In genomic region chr7:25763678-25764077, GRCm38 (mm10) we compare ENCODE assay signal across 13 mouse cellular contexts. TPM values are rescaled to one million over a fixed set of nuclear protein-coding genes. Genes with fewer than 3 reads are reported as not detected.
A peak's percentile ranks its signal among the peaks of the same experiment; 100 is the strongest.
DNase-seq lines count a peak whose midpoint lies in the region; ATAC-seq and TF ChIP-seq lines count a peak whose summit lies in the region.
"Had no signal": no experiment of that assay in that cellular context is flagged by ENCODE, and none has a peak within 500 bp of the region (broad histone marks: within the 10 kb centered on the region; RNA-seq: fewer than 3 reads in every experiment).

No protein-coding gene starts in this region.

- H3K4me2 ChIP-seq in heart, embryonic 16.5 days (ENCODE audit: low read depth, low read length): no peak overlapping the region
- H3K4me2 ChIP-seq in intestine, embryonic 16.5 days (ENCODE audit: low read depth, low read length): no peak overlapping the region
- no peak overlapping the region for H3K4me2 ChIP-seq in liver, embryonic 15.5 days
- H3K4me2 ChIP-seq: hindbrain, embryonic 12.5 days; neural tube, embryonic 12.5 days had no signal

- no peak overlapping the region for H3K9ac ChIP-seq in liver, adult 2 months (ENCODE audit: low read depth, low read length)
- H3K9ac ChIP-seq in heart, embryonic 16.5 days (ENCODE audit: low read length): no peak overlapping the region
- H3K9ac ChIP-seq in intestine, embryonic 16.5 days (ENCODE audit: low read depth, low read length): no peak overlapping the region
- H3K9ac ChIP-seq in liver, embryonic 15.5 days: no peak overlapping the region
- H3K9ac ChIP-seq: hindbrain, embryonic 12.5 days; neural tube, embryonic 12.5 days had no signal

- no peaks in the 10 kb centered on the region for H3K9me3 ChIP-seq in heart, embryonic 16.5 days (replicated peaks; ENCODE audit: control insufficient read depth, low read length)
- no peaks in the 10 kb centered on the region for H3K9me3 ChIP-seq in intestine, embryonic 16.5 days (ENCODE audit: control insufficient read depth, low read length)
- H3K9me3 ChIP-seq in liver, embryonic 15.5 days (replicated peaks): no peaks in the 10 kb centered on the region
- H3K9me3 ChIP-seq: hindbrain, embryonic 12.5 days; megakaryocyte, embryonic 14.5 days; neural tube, embryonic 12.5 days had no signal

- 75% methylated on average over 11 of the region's 11 CpGs for WGBS in liver, adult 2 months
- 52% methylated on average over 11 of the region's 11 CpGs for WGBS in heart, embryonic 16.5 days
- 65% methylated on average over 11 of the region's 11 CpGs for WGBS in intestine, embryonic 16.5 days
- 59% methylated on average over 11 of the region's 11 CpGs for WGBS in liver, embryonic 15.5 days (ENCODE audit: insufficient replicate concordance)

- no peaks in the 10 kb centered on the region for H3K36me3 ChIP-seq in liver, adult 2 months (ENCODE audit: control insufficient read depth, insufficient read depth, low read length)
- H3K36me3 ChIP-seq in heart, embryonic 16.5 days (ENCODE audit: control insufficient read depth, insufficient read depth): peaks cover 14% of the 10 kb centered on the region
- peaks cover 8% of the 10 kb centered on the region for H3K36me3 ChIP-seq in intestine, embryonic 16.5 days (ENCODE audit: control insufficient read depth, insufficient read depth, low read length)
- no peaks in the 10 kb centered on the region for H3K36me3 ChIP-seq in liver, embryonic 15.5 days (replicated peaks)

- no peak for TF ChIP-seq POLR2A in liver, adult 2 months (IDR thresholded peaks at IDR 0.05; ENCODE audit: extremely low read depth, insufficient read depth, low read length)

- no peak for ATAC-seq in heart, embryonic 16.5 days (replicated peaks; ENCODE audit: extremely low read depth, insufficient read depth, low FRiP score)
- no peak for ATAC-seq in intestine, embryonic 16.5 days
- peak; percentile 54; the same call in 1 of the 2 replicates for ATAC-seq in liver, embryonic 15.5 days (ENCODE audit: insufficient read depth)
- ATAC-seq: forebrain, embryonic 16.5 days had no signal

- H3K4me3 ChIP-seq in liver, adult 2 months (ENCODE audit: insufficient read depth, low read depth, low read length): no peak overlapping the region
- H3K4me3 ChIP-seq in heart, embryonic 16.5 days (ENCODE audit: low read length): no peak overlapping the region
- H3K4me3 ChIP-seq in intestine, embryonic 16.5 days (ENCODE audit: low read length): no peak overlapping the region
- no peak overlapping the region for H3K4me3 ChIP-seq in liver, embryonic 15.5 days (replicated peaks)
- H3K4me3 ChIP-seq: hindbrain, embryonic 12.5 days; megakaryocyte, embryonic 14.5 days; neural tube, embryonic 12.5 days had no signal

- peaks cover 2% of the 10 kb centered on the region; the same call in 1 of the 2 replicates for H3K4me1 ChIP-seq in liver, adult 2 months (ENCODE audit: control insufficient read depth, insufficient read depth, low read length)
- peaks cover 2% of the 10 kb centered on the region; the same call in 1 of the 2 replicates for H3K4me1 ChIP-seq in heart, embryonic 16.5 days (ENCODE audit: control insufficient read depth, insufficient read depth, low read length)
- no peaks in the 10 kb centered on the region for H3K4me1 ChIP-seq in intestine, embryonic 16.5 days (ENCODE audit: control insufficient read depth, insufficient read depth, low read length)
- H3K4me1 ChIP-seq in liver, embryonic 15.5 days (replicated peaks): no peaks in the 10 kb centered on the region
- H3K4me1 ChIP-seq: hindbrain, embryonic 12.5 days; neural tube, embryonic 12.5 days had no signal

- H3K27ac ChIP-seq in liver, adult 2 months (replicated peaks; ENCODE audit: insufficient read depth, low read depth, low read length): peak overlapping the region; percentile 37; the same call in 1 of the 2 replicates
- peak overlapping the region; percentile 17 for H3K27ac ChIP-seq in heart, embryonic 16.5 days (ENCODE audit: low read length)
- peak overlapping the region; percentile 42 for H3K27ac ChIP-seq in intestine, embryonic 16.5 days (ENCODE audit: low read length)
- no peak overlapping the region for H3K27ac ChIP-seq in liver, embryonic 15.5 days (replicated peaks)
- H3K27ac ChIP-seq: hindbrain, embryonic 12.5 days; neural tube, embryonic 12.5 days had no signal

- H3K79me2 ChIP-seq in liver, adult 2 months (ENCODE audit: control insufficient read depth, insufficient read depth, low read length): no peaks in the 10 kb centered on the region

- no peaks in the 10 kb centered on the region for H3K27me3 ChIP-seq in liver, adult 2 months (ENCODE audit: control insufficient read depth, insufficient read depth, low read length)
- no peaks in the 10 kb centered on the region for H3K27me3 ChIP-seq in heart, embryonic 16.5 days (ENCODE audit: control insufficient read depth, insufficient read depth, low read length)
- H3K27me3 ChIP-seq in intestine, embryonic 16.5 days (replicated peaks; ENCODE audit: control insufficient read depth, insufficient read depth, low read length): no peaks in the 10 kb centered on the region
- no peaks in the 10 kb centered on the region for H3K27me3 ChIP-seq in liver, embryonic 15.5 days
- H3K27me3 ChIP-seq: hindbrain, embryonic 12.5 days; neural tube, embryonic 12.5 days had no signal

- DNase-seq in liver, adult 2 months (ENCODE audit: extremely low read depth, low read depth, low spot score): no peak
- no peak for DNase-seq in liver
- no peak for DNase-seq in cerebellum, adult 8-10 months
- DNase-seq in T-cell, adult 2 months (ENCODE audit: low spot score): no peak
- DNase-seq: layer of hippocampus, postnatal 36 days; spleen, adult 18-20 months had no signal

- TF ChIP-seq CTCF in liver, adult 2 months (IDR thresholded peaks at IDR 0.05; ENCODE audit: low read depth, low read length): no peak

RNA-seq across cellular contexts. Expression of gene Hnrnpul1, which starts 9.1 kb away (rescaled TPM):
- 30.0 and 32.7 TPM in 2 replicates for total RNA-seq in liver, adult 2 months (2014; rRNA removed)
- polyA plus RNA-seq in liver, adult 2 months (2012; rRNA removed): 21.7 and 23.3 TPM in 2 replicates
- polyA plus RNA-seq in heart, embryonic 16.5 days (2015; fragmentation: Nextera tagmentation; extraction: Ambion mirVana): 32.3 and 34.4 TPM in 2 replicates
- polyA plus RNA-seq in intestine, embryonic 16.5 days (2015; fragmentation: Nextera tagmentation; extraction: Ambion mirVana): 33.9 and 35.7 TPM in 2 replicates
- polyA plus RNA-seq in liver, embryonic 15.5 days (2015; fragmentation: Nextera tagmentation; extraction: Ambion mirVana): 26.8 and 28.0 TPM in 2 replicates

RNA-seq across cellular contexts. Expression of gene Axl, which starts 24.8 kb away (rescaled TPM):
- total RNA-seq in liver, adult 2 months (2014; rRNA removed): 12.4 and 18.0 TPM in 2 replicates
- polyA plus RNA-seq in liver, adult 2 months (2012; rRNA removed): 6.3 and 11.4 TPM in 2 replicates
- polyA plus RNA-seq in heart, embryonic 16.5 days (2015; fragmentation: Nextera tagmentation; extraction: Ambion mirVana): 44.5 and 45.1 TPM in 2 replicates
- polyA plus RNA-seq in intestine, embryonic 16.5 days (2015; fragmentation: Nextera tagmentation; extraction: Ambion mirVana): 48.8 and 58.1 TPM in 2 replicates
- polyA plus RNA-seq in liver, embryonic 15.5 days (2015; fragmentation: Nextera tagmentation; extraction: Ambion mirVana): 18.1 and 22.2 TPM in 2 replicates

RNA-seq across cellular contexts. Expression of gene Ccdc97, which starts 44.8 kb away (rescaled TPM):
- 6.8 and 10.7 TPM in 2 replicates for total RNA-seq in liver, adult 2 months (2014; rRNA removed)
- 34.1 and 38.4 TPM in 2 replicates for polyA plus RNA-seq in liver, adult 2 months (2012; rRNA removed)
- polyA plus RNA-seq in heart, embryonic 16.5 days (2015; fragmentation: Nextera tagmentation; extraction: Ambion mirVana): 19.9 and 23.0 TPM in 2 replicates
- 21.6 and 22.0 TPM in 2 replicates for polyA plus RNA-seq in intestine, embryonic 16.5 days (2015; fragmentation: Nextera tagmentation; extraction: Ambion mirVana)
- polyA plus RNA-seq in liver, embryonic 15.5 days (2015; fragmentation: Nextera tagmentation; extraction: Ambion mirVana): 9.7 and 10.6 TPM in 2 replicates

RNA-seq across cellular contexts. Expression of gene Cyp2s1, which starts 53.0 kb away (rescaled TPM):
- total RNA-seq in liver, adult 2 months (2014; rRNA removed): 0.13 and 0.28 TPM in 2 replicates
- polyA plus RNA-seq in liver, adult 2 months (2012; rRNA removed): 0.37 and 0.41 TPM in 2 replicates
- polyA plus RNA-seq in heart, embryonic 16.5 days (2015; fragmentation: Nextera tagmentation; extraction: Ambion mirVana): 5.4 and 5.8 TPM in 2 replicates
- 39.1 and 41.3 TPM in 2 replicates for polyA plus RNA-seq in intestine, embryonic 16.5 days (2015; fragmentation: Nextera tagmentation; extraction: Ambion mirVana)
- 0.46 TPM in 2 replicates for polyA plus RNA-seq in liver, embryonic 15.5 days (2015; fragmentation: Nextera tagmentation; extraction: Ambion mirVana)
